Mouse (Mus musculus) olfactory bulb, adult 2 months (tissue): ENCODE results near the gene Alox5ap.

ENCODE experiments used
- CTCF ChIP-seq: fragments of 200-500 bp; IDR thresholded peaks from 2 replicates; pipeline ENCODE4 v1.5.1; 2012; ENCODE audit warnings: low read depth, mild to moderate bottlenecking, low read length, moderate library complexity; ENCODE audit not compliant: insufficient read depth
- POLR2A ChIP-seq: fragments of 200-500 bp; IDR thresholded peaks from 2 replicates; pipeline ENCODE4 v1.6.1; 2012; ENCODE audit warnings: mild to moderate bottlenecking, low read depth, low read length, moderate library complexity; ENCODE audit not compliant: insufficient read depth

- no peak for TF ChIP-seq CTCF
- TF ChIP-seq POLR2A = no peak
Observed at GRCm38 (mm10) chr5:149337148-149337547, 72.6 kb downstream of the Alox5ap start.
